Mouse (Mus musculus): ENCODE results near the gene Hist1h2af. TPM values are rescaled to one million over a fixed set of nuclear protein-coding genes. Genes with fewer than 3 reads are reported as not detected.

Gene Hist1h2af
- polyA plus RNA-seq, 1 experiment: 151 TPM

DNA sequence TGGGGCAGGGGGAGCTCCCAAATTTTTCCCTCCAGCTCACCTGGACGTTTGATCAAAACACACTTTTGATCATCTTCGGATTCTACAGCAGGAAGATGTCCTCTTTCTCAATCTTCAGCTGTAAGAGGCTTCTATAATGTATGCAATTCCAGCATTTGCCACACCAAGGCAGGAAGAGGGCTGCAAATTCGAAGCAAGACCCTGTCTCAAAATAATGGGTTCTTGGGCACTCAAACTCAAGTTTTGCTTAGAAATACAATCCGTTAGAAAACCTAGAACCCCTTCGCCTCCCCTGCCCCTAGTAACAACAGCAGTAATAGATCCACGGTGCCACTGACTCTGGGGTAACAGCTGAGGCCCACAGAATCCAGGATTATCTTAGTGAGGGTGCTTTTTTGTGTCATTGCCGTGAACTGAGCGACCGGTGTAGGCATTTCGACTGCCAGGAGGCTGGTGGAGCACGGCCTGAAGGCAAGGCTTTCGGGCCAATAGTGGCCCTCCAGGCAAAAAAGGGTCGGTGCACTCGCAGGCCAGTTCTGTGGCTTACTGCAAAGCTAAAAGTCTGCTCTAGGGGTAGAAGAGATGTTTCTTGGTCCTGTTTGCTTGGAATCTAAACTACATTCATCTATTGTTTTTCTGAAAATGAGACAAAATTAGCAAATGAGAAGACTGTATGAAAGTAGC, 27.9 kb upstream of the Hist1h2af start:
- no peak overlapping the region for H3K27ac ChIP-seq (ENCODE audit: control insufficient read depth, insufficient read depth, low read depth, low read length, poor library complexity)
- TF ChIP-seq CTCF (IDR thresholded peaks at IDR 0.05; ENCODE audit: control insufficient read depth, insufficient read depth, low read length): no peak
- TF ChIP-seq POLR2A (IDR thresholded peaks at IDR 0.05; ENCODE audit: borderline replicate concordance, control insufficient read depth, low read depth, low read length): no peak
- no peak overlapping the region for H3K4me3 ChIP-seq (replicated peaks; ENCODE audit: control insufficient read depth, low read depth, low read length)
- no peaks in the 10 kb centered on the region; the same call in 1 of the 2 replicates for H3K4me1 ChIP-seq (ENCODE audit: control insufficient read depth, insufficient read depth, low read length)
- WGBS: 63% methylated on average over 14 of the region's 14 CpGs

GRCm38 (mm10) chr13:23506351-23506750, 27.4 kb upstream of the Hist1h2af start:
- no peak overlapping the region for H3K27ac ChIP-seq (ENCODE audit: control insufficient read depth, insufficient read depth, low read depth, low read length, poor library complexity)
- no peaks in the 10 kb centered on the region; the same call in 1 of the 2 replicates for H3K4me1 ChIP-seq (ENCODE audit: control insufficient read depth, insufficient read depth, low read length)
- WGBS: 57% methylated on average over 13 of the region's 13 CpGs
- no peak for TF ChIP-seq POLR2A (IDR thresholded peaks at IDR 0.05; ENCODE audit: borderline replicate concordance, control insufficient read depth, low read depth, low read length)
- no peak for TF ChIP-seq CTCF (IDR thresholded peaks at IDR 0.05; ENCODE audit: control insufficient read depth, insufficient read depth, low read length)
- H3K4me3 ChIP-seq (replicated peaks; ENCODE audit: control insufficient read depth, low read depth, low read length): no peak overlapping the region

DNA sequence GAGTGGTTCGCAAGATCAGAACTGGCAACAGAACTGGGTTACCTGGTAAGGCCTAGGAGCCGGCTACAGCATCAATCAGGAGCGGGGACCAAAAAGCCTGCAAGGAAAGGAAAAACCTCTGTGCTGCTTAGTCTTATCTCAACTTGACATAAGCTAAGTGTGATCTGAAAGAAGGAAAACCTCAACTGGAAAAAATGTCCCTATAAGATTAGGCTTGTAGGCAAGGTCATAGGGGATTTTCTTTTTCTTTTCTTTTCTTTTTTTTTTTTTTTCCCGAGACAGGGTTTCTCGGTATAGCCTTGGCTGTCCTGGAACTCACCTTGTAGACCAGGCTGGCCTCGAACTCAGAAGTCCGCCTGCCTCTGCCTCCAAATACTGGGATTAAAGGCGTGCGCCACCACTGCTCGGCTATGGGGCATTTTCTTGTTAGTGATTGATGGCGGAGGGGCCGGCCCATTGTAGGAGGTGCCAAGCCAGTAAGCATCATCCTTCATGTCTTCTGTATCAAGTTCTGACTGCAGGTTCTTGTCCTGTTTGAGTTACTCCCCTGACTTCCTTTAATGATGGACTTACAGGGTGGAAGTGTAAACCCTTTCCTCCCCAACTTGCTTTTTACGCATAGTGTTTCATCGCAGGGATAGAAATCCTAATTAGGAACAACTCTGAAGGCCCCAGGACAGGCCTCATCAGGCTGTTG, 26.7 kb upstream of the Hist1h2af start:
- Histone ChIP-seq H3K4me3 (replicated peaks; ENCODE audit: control insufficient read depth, low read depth, low read length) (no peak overlapping the region), H3K27ac (ENCODE audit: control insufficient read depth, insufficient read depth, low read depth, low read length, poor library complexity) (no peak overlapping the region), H3K4me1 (ENCODE audit: control insufficient read depth, insufficient read depth, low read length) (no peaks in the 10 kb centered on the region; the same call in 1 of the 2 replicates)
- 65% methylated on average over 14 of the region's 14 CpGs for WGBS
- TF ChIP-seq CTCF (IDR thresholded peaks at IDR 0.05; ENCODE audit: control insufficient read depth, insufficient read depth, low read length) (no peak), POLR2A (IDR thresholded peaks at IDR 0.05; ENCODE audit: borderline replicate concordance, control insufficient read depth, low read depth, low read length) (no peak)

- TF ChIP-seq POLR2A (IDR thresholded peaks at IDR 0.05; ENCODE audit: borderline replicate concordance, control insufficient read depth, low read depth, low read length) (no peak), CTCF (IDR thresholded peaks at IDR 0.05; ENCODE audit: control insufficient read depth, insufficient read depth, low read length) (no peak)
- H3K4me1 ChIP-seq (ENCODE audit: control insufficient read depth, insufficient read depth, low read length): no peaks in the 10 kb centered on the region
- H3K27ac ChIP-seq (ENCODE audit: control insufficient read depth, insufficient read depth, low read depth, low read length, poor library complexity): no peak overlapping the region
- WGBS: 57% methylated on average over 1 of the region's 1 CpGs
- no peak overlapping the region for H3K4me3 ChIP-seq (replicated peaks; ENCODE audit: control insufficient read depth, low read depth, low read length)
Observed at GRCm38 (mm10) chr13:23510127-23510526, 23.6 kb upstream of the Hist1h2af start.

DNA sequence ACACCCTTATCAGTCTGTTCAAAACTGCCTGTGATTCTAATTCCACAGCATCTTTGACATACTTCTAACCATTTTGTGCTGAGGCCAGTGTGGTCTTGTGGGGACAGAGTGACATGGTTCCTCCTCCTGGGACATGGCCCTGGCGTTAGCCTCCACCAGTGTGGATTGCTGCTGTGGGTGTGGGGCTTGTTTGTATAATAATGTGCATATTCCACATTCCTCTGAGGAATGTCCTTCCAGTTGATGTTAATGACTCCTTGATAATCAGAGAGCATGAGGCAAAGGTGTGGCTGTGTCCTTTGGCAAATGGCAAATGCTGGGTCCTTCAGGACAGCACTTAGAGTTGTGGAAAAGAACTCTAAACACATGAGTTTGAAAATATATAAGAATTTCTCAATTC, 20.2 kb upstream of the Hist1h2af start:
- no peaks in the 10 kb centered on the region; the same call in 1 of the 2 replicates for H3K4me1 ChIP-seq (ENCODE audit: control insufficient read depth, insufficient read depth, low read length)
- no peak overlapping the region for H3K4me3 ChIP-seq (replicated peaks; ENCODE audit: control insufficient read depth, low read depth, low read length)
- 88% methylated on average over 1 of the region's 1 CpGs for WGBS
- H3K27ac ChIP-seq (ENCODE audit: control insufficient read depth, insufficient read depth, low read depth, low read length, poor library complexity): no peak overlapping the region
- TF ChIP-seq CTCF (IDR thresholded peaks at IDR 0.05; ENCODE audit: control insufficient read depth, insufficient read depth, low read length) (no peak), POLR2A (IDR thresholded peaks at IDR 0.05; ENCODE audit: borderline replicate concordance, control insufficient read depth, low read depth, low read length) (no peak)

GRCm38 (mm10) chr13:23515281-23515680, 18.4 kb upstream of the Hist1h2af start:
- no peak overlapping the region for H3K4me3 ChIP-seq (replicated peaks; ENCODE audit: control insufficient read depth, low read depth, low read length)
- 76% methylated on average over 5 of the region's 5 CpGs for WGBS
- TF ChIP-seq CTCF (IDR thresholded peaks at IDR 0.05; ENCODE audit: control insufficient read depth, insufficient read depth, low read length) (no peak), POLR2A (IDR thresholded peaks at IDR 0.05; ENCODE audit: borderline replicate concordance, control insufficient read depth, low read depth, low read length) (no peak)
- H3K4me1 ChIP-seq (ENCODE audit: control insufficient read depth, insufficient read depth, low read length): no peaks in the 10 kb centered on the region; the same call in 1 of the 2 replicates
- H3K27ac ChIP-seq (ENCODE audit: control insufficient read depth, insufficient read depth, low read depth, low read length, poor library complexity): no peak overlapping the region

DNA sequence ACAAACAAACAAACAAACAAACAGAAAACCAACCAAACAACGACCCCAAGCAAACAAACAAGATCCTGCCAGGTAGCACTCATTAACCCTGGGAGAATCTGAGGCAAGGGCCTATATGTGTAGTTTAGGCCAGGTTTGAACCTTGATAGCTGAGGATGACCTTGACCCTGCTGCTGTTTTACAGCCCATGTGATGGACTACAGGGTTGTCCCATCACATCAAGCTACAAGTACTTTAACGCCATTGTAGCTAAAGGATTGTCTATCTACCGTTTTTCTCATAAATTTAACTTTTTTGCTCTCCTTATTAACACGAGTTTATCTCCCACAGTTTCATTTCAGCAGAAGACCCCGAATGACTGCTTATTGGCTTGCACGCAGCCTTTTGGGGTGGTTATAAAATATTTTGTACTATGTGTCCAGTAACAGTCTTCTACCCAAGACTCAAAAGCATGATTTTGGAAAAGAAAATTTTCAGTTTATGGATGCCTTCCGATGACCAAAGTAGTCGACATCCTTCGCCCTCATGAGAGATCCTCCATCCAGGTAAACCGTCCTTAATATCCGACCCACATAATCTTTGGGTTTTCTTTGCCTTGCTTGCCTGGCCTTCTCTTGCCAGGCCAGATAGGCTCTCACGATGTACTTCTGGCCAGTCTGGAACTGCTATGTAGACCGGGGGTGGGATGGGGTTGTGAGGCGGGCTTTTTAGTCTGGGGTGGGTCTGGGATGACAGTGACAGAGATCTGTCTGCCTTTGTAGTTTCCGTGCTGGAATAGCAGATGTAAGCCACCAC, 17.7 kb upstream of the Hist1h2af start:
- Histone ChIP-seq H3K27ac (ENCODE audit: control insufficient read depth, insufficient read depth, low read depth, low read length, poor library complexity) (no peak overlapping the region), H3K4me3 (replicated peaks; ENCODE audit: control insufficient read depth, low read depth, low read length) (no peak overlapping the region), H3K4me1 (ENCODE audit: control insufficient read depth, insufficient read depth, low read length) (no peaks in the 10 kb centered on the region; the same call in 1 of the 2 replicates)
- no peak for TF ChIP-seq POLR2A (IDR thresholded peaks at IDR 0.05; ENCODE audit: borderline replicate concordance, control insufficient read depth, low read depth, low read length)
- no peak for TF ChIP-seq CTCF (IDR thresholded peaks at IDR 0.05; ENCODE audit: control insufficient read depth, insufficient read depth, low read length)
- 72% methylated on average over 15 of the region's 15 CpGs for WGBS

Measured in bone marrow, adult 2 months (tissue).